Mouse (Mus musculus): Measurements from ENCODE around the gene Krtap19-5.

GRCm38 (mm10) chr16:88896357-88896756 is at the start of gene Krtap19-5:
- no peak for TF ChIP-seq CTCF (IDR thresholded peaks at IDR 0.05; ENCODE audit: low read depth)
- no peak for TF ChIP-seq EP300 (optimal IDR thresholded peaks at IDR 0.05)
